Mouse (Mus musculus) liver, embryonic 16.5 days (tissue): ENCODE results near the gene Retn. TPM values are rescaled to one million over a fixed set of nuclear protein-coding genes. Genes with fewer than 3 reads are reported as not detected.
A peak's percentile ranks its signal among the peaks of the same experiment; 100 is the strongest.

Source experiments
- ATAC-seq: fragments of 200-750 bp; cut with Nextera tagmentation; 2 replicates; pipeline ENCODE4 v1.8.0; 2017; ENCODE audit warnings: low read depth, mild to moderate bottlenecking, moderate number of reproducible peaks, moderate library complexity
- H3K27ac ChIP-seq: fragments of 300-500 bp; sonication (generic); 2 replicates; pipeline ENCODE4 v1.5.1; 2014; ENCODE audit warnings: mild to moderate bottlenecking, low read length
- H3K27me3 ChIP-seq: fragments of 300-500 bp; sonication (generic); 2 replicates; pipeline ENCODE4 v1.6.1; 2014; ENCODE audit warnings: low read depth, low read length, mixed read lengths; ENCODE audit not compliant: control insufficient read depth, insufficient read depth
- H3K36me3 ChIP-seq: fragments of 300-500 bp; sonication (generic); 2 replicates; pipeline ENCODE4 v1.6.1; 2014; ENCODE audit warnings: mild to moderate bottlenecking; ENCODE audit not compliant: control insufficient read depth, insufficient read depth
- H3K4me1 ChIP-seq: fragments of 300-500 bp; sonication (generic); 2 replicates; pipeline ENCODE4 v1.6.1; 2014; ENCODE audit warnings: low read depth, low read length, mixed read lengths; ENCODE audit not compliant: control insufficient read depth
- H3K4me2 ChIP-seq: fragments of 300-500 bp; sonication (generic); 2 replicates; pipeline ENCODE4 v1.6.1; 2014; ENCODE audit warnings: low read depth, low read length, mixed read lengths
- H3K4me3 ChIP-seq: fragments of 300-500 bp; sonication (generic); 2 replicates; pipeline ENCODE4 v1.5.1; 2014; ENCODE audit warnings: low read depth, mild to moderate bottlenecking, low read length
- H3K9ac ChIP-seq: fragments of 300-500 bp; sonication (generic); 2 replicates; pipeline ENCODE4 v1.6.1; 2014; ENCODE audit warnings: low read depth, low read length
- H3K9me3 ChIP-seq: fragments of 300-500 bp; sonication (generic); replicated peaks from 2 replicates; pipeline ENCODE4 v1.6.1; 2016; ENCODE audit warnings: low read length; ENCODE audit not compliant: control insufficient read depth
- WGBS: fragments of 180-500 bp; shearing (Covaris S2); extraction: QIAGEN DNeasy Blood & Tissue Kit; methylation state at CpG from one replicate; pipeline ENCODE4 v1.1.7; 2014; ENCODE audit not compliant: insufficient replicate concordance; 5-methylcytosine and 5-hydroxymethylcytosine counted together
- polyA plus RNA-seq: library from polyadenylated mRNA; unstranded; fragments of >200 nt; fragmentation: Nextera tagmentation; extraction: Ambion mirVana; gene quantifications from 2 replicates; pipeline ENCODE4 v1.2.1, GENCODE M21; 2015

Retn gene
- polyA plus RNA-seq, 1 experiment from 2014 or later, result not detected

- Histone ChIP-seq H3K4me2 (no peak overlapping the region), H3K4me1 (peaks cover 21% of the 10 kb centered on the region), H3K9ac (no peak overlapping the region), H3K27me3 (no peaks in the 10 kb centered on the region), H3K36me3 (peaks cover 11% of the 10 kb centered on the region), H3K27ac (no peak overlapping the region), H3K4me3 (no peak overlapping the region), H3K9me3 (no peaks in the 10 kb centered on the region)
- no peak for ATAC-seq
- WGBS, result 47% methylated on average over 3 of the region's 3 CpGs
These were observed 19.1 kb downstream of the Retn start for GRCm38 (mm10) chr8:3674671-3675070.

GRCm38 (mm10) chr8:3676131-3676992 lies 20.8 kb downstream of the Retn start, which contains the start of gene Trappc5:
TSS of gene Trappc5 (plus strand) at chr8:3676299.
- Histone ChIP-seq H3K27ac (peak within 1 kb of the TSS; percentile 81), H3K9ac (peak within 1 kb of the TSS; percentile 88), H3K36me3 (peaks cover 14% of the 10 kb centered on the region), H3K27me3 (no peaks in the 10 kb centered on the region), H3K4me3 (peak within 1 kb of the TSS; percentile 80), H3K4me2 (peak within 1 kb of the TSS; percentile 82), H3K9me3 (no peaks in the 10 kb centered on the region), H3K4me1 (peaks cover 21% of the 10 kb centered on the region)
- peak; percentile 93 for ATAC-seq
- WGBS, result 1% methylated on average over 61 of the region's 61 CpGs

GRCm38 (mm10) chr8:3676993-3677579 lies 21.5 kb downstream of the Retn start:
- H3K27ac ChIP-seq, result peak overlapping the region; percentile 81
- H3K4me1 ChIP-seq, result peaks cover 21% of the 10 kb centered on the region
- H3K4me2 ChIP-seq, result peak overlapping the region; percentile 82
- no peaks in the 10 kb centered on the region for H3K27me3 ChIP-seq
- no peaks in the 10 kb centered on the region for H3K9me3 ChIP-seq
- peaks cover 14% of the 10 kb centered on the region for H3K36me3 ChIP-seq
- peak; percentile 5 for ATAC-seq
- peak overlapping the region; percentile 80 for H3K4me3 ChIP-seq
- 2% methylated on average over 15 of the region's 15 CpGs for WGBS
- H3K9ac ChIP-seq, result peak overlapping the region; percentile 88

- Histone ChIP-seq H3K27ac (no peak overlapping the region), H3K4me3 (no peak overlapping the region), H3K9me3 (no peaks in the 10 kb centered on the region), H3K27me3 (no peaks in the 10 kb centered on the region), H3K36me3 (peaks cover 14% of the 10 kb centered on the region), H3K9ac (no peak overlapping the region), H3K4me2 (no peak overlapping the region), H3K4me1 (peaks cover 17% of the 10 kb centered on the region)
- no peak for ATAC-seq
- WGBS, result 91% methylated on average over 23 of the region's 23 CpGs
These were observed 23.3 kb downstream of the Retn start for GRCm38 (mm10) chr8:3678831-3679230.

- 88% methylated on average over 23 of the region's 23 CpGs for WGBS
These were observed 23.7 kb downstream of the Retn start for GRCm38 (mm10) chr8:3679236-3679635.

GRCm38 (mm10) chr8:3679656-3680055 lies 24.1 kb downstream of the Retn start:
- Histone ChIP-seq H3K27ac (no peak overlapping the region), H3K36me3 (peaks cover 14% of the 10 kb centered on the region), H3K27me3 (no peaks in the 10 kb centered on the region), H3K4me3 (no peak overlapping the region), H3K4me2 (no peak overlapping the region), H3K9me3 (no peaks in the 10 kb centered on the region), H3K4me1 (peaks cover 17% of the 10 kb centered on the region), H3K9ac (no peak overlapping the region)
- no peak for ATAC-seq
- WGBS, result 80% methylated on average over 5 of the region's 5 CpGs

More at GRCm38 (mm10) chr8:3679236-3679635, 23.7 kb downstream of the Retn start:
- no peak overlapping the region for H3K9ac ChIP-seq
- H3K9me3 ChIP-seq, result no peaks in the 10 kb centered on the region
- no peak overlapping the region for H3K4me2 ChIP-seq
- H3K4me3 ChIP-seq, result no peak overlapping the region
- peaks cover 17% of the 10 kb centered on the region for H3K4me1 ChIP-seq
- H3K27ac ChIP-seq, result no peak overlapping the region
- no peak for ATAC-seq
- H3K27me3 ChIP-seq, result no peaks in the 10 kb centered on the region
- peaks cover 14% of the 10 kb centered on the region for H3K36me3 ChIP-seq

GRCm38 (mm10) chr8:3682435-3682834 lies 26.9 kb downstream of the Retn start:
- no peak overlapping the region for H3K4me3 ChIP-seq
- H3K4me2 ChIP-seq, result no peak overlapping the region
- no peaks in the 10 kb centered on the region for H3K9me3 ChIP-seq
- no peak for ATAC-seq
- H3K4me1 ChIP-seq, result peaks cover 6% of the 10 kb centered on the region
- no peaks in the 10 kb centered on the region for H3K27me3 ChIP-seq
- H3K9ac ChIP-seq, result no peak overlapping the region
- H3K36me3 ChIP-seq, result peaks cover 14% of the 10 kb centered on the region
- WGBS, result 69% methylated on average over 5 of the region's 5 CpGs
- no peak overlapping the region for H3K27ac ChIP-seq

GRCm38 (mm10) chr8:3683408-3684176 lies 28.0 kb downstream of the Retn start:
- Histone ChIP-seq H3K27me3 (no peaks in the 10 kb centered on the region), H3K36me3 (peaks cover 14% of the 10 kb centered on the region), H3K4me3 (no peak overlapping the region), H3K27ac (no peak overlapping the region), H3K9ac (no peak overlapping the region), H3K4me1 (no peaks in the 10 kb centered on the region), H3K9me3 (no peaks in the 10 kb centered on the region), H3K4me2 (no peak overlapping the region)
- ATAC-seq, result no peak
- 58% methylated on average over 6 of the region's 6 CpGs for WGBS
